Mouse (Mus musculus) monocyte, adult 5-6 weeks (primary cell): ENCODE measurements around the gene DXBay18. TPM values are rescaled to one million over a fixed set of nuclear protein-coding genes. Genes with fewer than 3 reads are reported as not detected.
"Not testable (repeated sequence)": the region's sequence is repeated elsewhere in the genome, so short reads cannot be mapped to it uniquely, and the experiment has no call there.

Experiments used
- ATAC-seq: fragments of 153-309, 156-312 bp; replicated peaks from 2 replicates; pipeline ENCODE4 v1.8.0; 2017; ENCODE audit warnings: mild to moderate bottlenecking; ENCODE audit not compliant: low TSS enrichment, insufficient number of reproducible peaks, severe bottlenecking, poor library complexity, low FRiP score
- total RNA-seq: library from RNA; stranded (forward); fragments of 200-1000, 200-491, 200-594 nt; gene quantifications from 3 replicates; pipeline ENCODE4 v1.2.3, GENCODE M21; 2017

DXBay18 gene
- not detected in 3 replicates for total RNA-seq

DNA sequence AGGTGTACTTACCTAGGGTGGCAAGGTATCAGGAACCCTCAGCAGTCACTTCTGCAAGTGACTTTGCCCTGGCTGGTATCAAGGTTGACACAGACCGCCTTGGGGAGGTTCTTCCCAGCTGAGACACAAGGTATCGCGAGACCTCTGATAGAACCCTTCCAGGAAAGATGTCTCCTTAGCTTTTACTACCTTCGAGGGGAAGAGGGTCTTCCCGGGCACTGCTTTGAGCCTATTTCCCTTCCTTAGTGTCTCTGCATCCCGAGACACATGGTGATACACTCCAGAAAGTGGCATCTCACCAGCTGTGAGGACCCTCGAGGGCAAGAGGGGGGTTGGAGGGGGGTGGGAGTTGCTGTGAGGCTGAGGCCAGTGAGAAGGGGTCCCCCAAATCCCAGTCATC is at the start of gene DXBay18:
DXBay18 (minus strand) TSS at position 101 of the 400 bp plus-strand sequence.
- not testable (repeated sequence) for ATAC-seq

DNA sequence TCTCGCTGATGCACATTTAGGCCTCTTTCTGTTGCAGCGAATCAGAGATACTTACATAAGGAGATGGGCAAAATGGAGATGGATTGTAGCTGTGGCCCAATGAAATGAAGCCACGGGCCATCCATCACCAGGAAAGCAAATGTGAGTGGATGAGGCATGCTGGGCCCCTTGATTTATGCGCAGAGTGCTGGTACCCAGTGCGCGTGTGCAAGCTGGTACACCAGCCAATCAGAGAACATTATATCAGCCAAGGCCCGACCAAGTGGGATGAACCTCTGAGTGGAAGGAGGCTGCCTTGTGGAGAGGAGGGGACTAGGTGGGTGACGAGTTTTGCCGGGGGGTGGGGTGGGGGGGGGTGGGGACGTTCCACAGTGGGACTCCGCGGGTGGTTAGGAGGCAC is 42.7 kb upstream of the DXBay18 start, which contains the start of gene Xlr3b:
Xlr3b (plus strand) TSS at position 274 of the 400 bp plus-strand sequence.
- 0 out of 2 replicates have a peak, but pooled peaks have one; percentile 31 for ATAC-seq

DNA sequence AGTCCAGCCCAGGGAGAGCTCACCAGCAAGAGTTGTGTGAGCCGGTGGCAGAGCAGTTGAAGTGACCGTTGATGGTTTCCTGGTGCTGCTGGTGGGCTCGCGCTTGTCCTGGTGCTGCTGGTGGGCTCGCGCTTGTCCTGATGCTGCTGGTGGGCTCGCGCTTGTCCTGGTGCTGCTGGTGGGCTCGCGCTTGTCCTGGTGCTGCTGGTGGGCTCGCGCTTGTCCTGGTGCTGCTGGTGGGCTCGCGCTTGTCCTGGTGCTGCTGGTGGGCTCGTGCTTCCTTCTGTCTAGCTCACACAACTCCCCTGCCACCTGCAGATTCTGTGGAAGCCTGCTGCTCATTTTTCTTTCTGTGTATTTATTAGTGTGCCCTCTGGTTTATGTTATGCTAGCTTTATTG is 27.6 kb upstream of the DXBay18 start, which contains the start of gene Spin2d:
Spin2d (minus strand) TSS at position 101 of the 400 bp plus-strand sequence.
- not testable (repeated sequence) for ATAC-seq

DNA sequence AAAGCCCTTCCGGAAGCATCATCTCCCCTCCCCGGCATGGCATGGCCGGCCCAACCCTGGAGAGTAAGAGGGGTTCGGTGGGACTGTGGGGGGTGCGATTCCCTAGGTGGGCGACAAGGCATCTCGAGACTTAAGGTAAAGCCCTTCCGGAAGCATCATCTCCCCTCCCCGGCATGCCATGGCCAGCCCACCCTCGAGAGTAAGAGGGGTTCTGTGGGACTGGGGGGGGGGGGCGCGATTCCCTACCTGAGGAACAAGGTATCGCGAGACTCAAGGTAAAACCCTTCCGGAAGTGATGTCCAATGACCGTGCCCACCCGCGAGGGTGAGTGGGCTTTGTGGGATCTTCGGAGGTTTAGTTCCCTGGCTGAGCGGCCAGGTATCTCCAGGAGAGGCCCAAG is 754 bp downstream of the DXBay18 start, which contains the start of gene Xlr5b:
Xlr5b (plus strand) TSS at position 301 of the 400 bp plus-strand sequence.
- not testable (repeated sequence) for ATAC-seq

DNA sequence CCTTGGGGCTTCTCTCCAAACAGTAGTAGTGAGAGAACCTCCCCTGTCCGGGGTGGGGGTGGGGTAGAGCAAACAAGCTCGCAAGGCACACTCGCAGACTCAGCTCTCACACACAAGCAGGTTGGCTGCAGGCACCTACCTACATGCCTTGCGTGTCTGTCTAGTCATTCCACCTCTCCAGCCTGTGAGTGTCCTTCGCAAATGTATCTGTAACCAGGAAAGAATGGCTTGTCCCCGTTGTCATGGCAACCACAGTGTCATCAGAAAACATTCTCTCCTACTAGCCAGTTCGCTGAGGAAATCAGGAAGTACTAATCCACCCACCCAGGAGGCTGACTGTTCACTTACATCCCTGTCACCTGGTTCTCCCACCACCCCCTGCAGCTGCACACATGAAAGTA is 6.0 kb downstream of the DXBay18 start:
- ATAC-seq = not testable (repeated sequence)

DNA sequence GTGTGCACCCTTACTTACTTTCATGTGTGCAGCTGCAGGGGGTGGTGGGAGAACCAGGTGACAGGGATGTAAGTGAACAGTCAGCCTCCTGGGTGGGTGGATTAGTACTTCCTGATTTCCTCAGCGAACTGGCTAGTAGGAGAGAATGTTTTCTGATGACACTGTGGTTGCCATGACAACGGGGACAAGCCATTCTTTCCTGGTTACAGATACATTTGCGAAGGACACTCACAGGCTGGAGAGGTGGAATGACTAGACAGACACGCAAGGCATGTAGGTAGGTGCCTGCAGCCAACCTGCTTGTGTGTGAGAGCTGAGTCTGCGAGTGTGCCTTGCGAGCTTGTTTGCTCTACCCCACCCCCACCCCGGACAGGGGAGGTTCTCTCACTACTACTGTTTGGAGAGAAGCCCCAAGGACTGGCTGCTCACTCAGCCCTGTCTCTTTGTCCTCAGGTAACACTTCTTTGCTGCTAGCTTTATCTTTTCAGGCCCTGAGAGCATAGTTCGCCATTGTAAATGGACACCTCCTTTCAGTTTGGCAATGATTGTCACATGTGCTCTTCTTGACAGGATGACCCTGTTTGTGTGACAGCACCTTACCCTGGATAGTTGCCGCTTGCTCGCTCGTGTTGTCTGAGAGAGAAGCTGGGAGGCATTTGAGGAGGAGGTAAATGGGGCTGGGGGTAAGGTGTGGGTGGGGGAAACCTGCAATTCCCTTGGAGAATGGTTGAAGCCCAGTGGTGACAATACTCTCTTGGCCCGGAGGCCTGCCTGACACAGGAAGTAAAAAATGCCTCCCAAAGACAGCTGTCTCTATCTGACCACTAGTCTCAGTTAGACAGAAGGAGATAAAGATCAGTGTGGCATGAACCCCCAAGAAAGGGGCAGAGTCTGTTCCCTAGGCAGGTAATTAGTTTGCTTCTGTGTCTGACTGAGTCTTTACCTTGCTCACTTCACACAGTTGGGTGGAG is 26.1 kb downstream of the DXBay18 start:
- not testable (repeated sequence) for ATAC-seq

DNA sequence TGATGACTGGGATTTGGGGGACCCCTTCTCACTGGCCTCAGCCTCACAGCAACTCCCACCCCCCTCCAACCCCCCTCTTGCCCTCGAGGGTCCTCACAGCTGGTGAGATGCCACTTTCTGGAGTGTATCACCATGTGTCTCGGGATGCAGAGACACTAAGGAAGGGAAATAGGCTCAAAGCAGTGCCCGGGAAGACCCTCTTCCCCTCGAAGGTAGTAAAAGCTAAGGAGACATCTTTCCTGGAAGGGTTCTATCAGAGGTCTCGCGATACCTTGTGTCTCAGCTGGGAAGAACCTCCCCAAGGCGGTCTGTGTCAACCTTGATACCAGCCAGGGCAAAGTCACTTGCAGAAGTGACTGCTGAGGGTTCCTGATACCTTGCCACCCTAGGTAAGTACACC is 32.5 kb downstream of the DXBay18 start, which contains the start of gene Gm14685:
Gm14685 (plus strand) TSS at position 301 of the 400 bp plus-strand sequence.
- ATAC-seq = not testable (repeated sequence)

DNA sequence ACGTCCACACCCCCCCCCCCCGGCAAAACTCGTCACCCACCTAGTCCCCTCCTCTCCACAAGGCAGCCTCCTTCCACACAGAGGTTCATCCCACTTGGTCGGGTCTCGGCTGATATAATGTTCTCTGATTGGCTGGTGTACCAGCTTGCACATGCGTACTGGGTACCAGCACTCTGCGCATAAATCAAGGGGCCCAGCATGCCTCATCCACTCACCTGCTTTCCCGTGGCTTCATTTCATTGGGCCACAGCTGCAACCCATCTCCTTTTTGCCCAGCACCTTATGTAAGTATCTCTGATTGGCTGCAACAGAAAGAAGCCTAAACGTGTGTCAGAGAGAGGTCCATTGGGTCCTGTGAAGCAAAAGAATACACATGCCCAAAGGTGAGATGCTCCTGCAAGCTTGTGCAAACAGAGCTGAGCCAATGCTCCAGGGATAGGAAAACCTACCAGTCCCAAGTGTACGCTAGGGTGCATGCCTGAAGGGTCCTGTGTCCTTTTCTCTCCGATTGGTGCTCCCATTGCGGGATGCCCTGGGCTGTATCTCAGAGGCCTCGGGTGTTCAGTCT is 52.2 kb downstream of the DXBay18 start, which contains the start of gene Xlr3a:
Xlr3a (minus strand) TSS at position 155 of the 568 bp plus-strand sequence.
- ATAC-seq = not testable (repeated sequence)

Other genes starting within 250 kb of the DXBay18 start
- gene Cetn2, start 231.0 kb downstream of the DXBay18 start, total RNA-seq = 80.1 to 104 TPM (median 92.7 TPM) in 3 replicates
- gene Nsdhl, start 230.9 kb downstream of the DXBay18 start, total RNA-seq = 9.2 to 12.5 TPM (median 10.4 TPM) in 3 replicates
- gene Zfp185, start 162.1 kb downstream of the DXBay18 start, total RNA-seq = not detected in 3 replicates
- not detected in 3 replicates for gene Pnma5, start 112.3 kb downstream of the DXBay18 start, total RNA-seq
- not detected in 3 replicates for gene Pnma3, start 84.7 kb downstream of the DXBay18 start, total RNA-seq
- 10.5 to 20.8 TPM (median 17.3 TPM) in 3 replicates for gene Xlr4a, start 67.0 kb downstream of the DXBay18 start, total RNA-seq
- not detected in 3 replicates for gene Xlr3a, start 52.4 kb downstream of the DXBay18 start, total RNA-seq
- gene Gm14685, start 32.4 kb downstream of the DXBay18 start, total RNA-seq = 0.11 to 0.29 TPM in 2 of 3 replicates, not detected in the other
- gene Xlr5b, start 654 bp downstream of the DXBay18 start, total RNA-seq = not detected in 3 replicates
- not detected in 3 replicates for gene Spin2d, start 27.5 kb upstream of the DXBay18 start, total RNA-seq
- 13.7 to 20.2 TPM (median 19.5 TPM) in 3 replicates for gene Xlr3b, start 42.8 kb upstream of the DXBay18 start, total RNA-seq
- 25.8 to 58.7 TPM (median 33.4 TPM) in 3 replicates for gene Xlr4b, start 64.9 kb upstream of the DXBay18 start, total RNA-seq
- 2.7 to 6.9 TPM (median 4.8 TPM) in 3 replicates for gene F8a, start 78.8 kb upstream of the DXBay18 start, total RNA-seq
- gene Xlr4c, start 93.7 kb upstream of the DXBay18 start, total RNA-seq = 3.9 to 27.0 TPM (median 6.7 TPM) in 3 replicates
- gene Xlr3c, start 115.9 kb upstream of the DXBay18 start, total RNA-seq = not detected in 3 replicates
- gene Xlr5a, start 143.5 kb upstream of the DXBay18 start, total RNA-seq = not detected in 3 replicates
- not detected in 3 replicates for gene Xlr5c, start 143.5 kb upstream of the DXBay18 start, total RNA-seq
- gene Gm45015, start 187.4 kb upstream of the DXBay18 start, total RNA-seq = not detected in 3 replicates
- 5.9 to 13.7 TPM (median 12.7 TPM) in 3 replicates for gene Zfp275, start 193.2 kb upstream of the DXBay18 start, total RNA-seq
- not detected in 3 replicates for gene Gm18336, start 249.3 kb upstream of the DXBay18 start, total RNA-seq